Mouse (Mus musculus) intestine, postnatal 0 days (tissue): Measurements from ENCODE around the gene Btbd35f24. TPM values are rescaled to one million over a fixed set of nuclear protein-coding genes. Genes with fewer than 3 reads are reported as not detected.
"Not testable (repeated sequence)": the region's sequence is repeated elsewhere in the genome, so short reads cannot be mapped to it uniquely, and the experiment has no call there.

Experiments used
- ATAC-seq: fragments of 200-750 bp; cut with Nextera tagmentation; 2 replicates; pipeline ENCODE4 v1.8.0; 2017; ENCODE audit warnings: mild to moderate bottlenecking, moderate TSS enrichment, moderate library complexity
- H3K27ac ChIP-seq: fragments of 300-500 bp; sonication (generic); 2 replicates; pipeline ENCODE4 v1.5.1; 2014; ENCODE audit warnings: mild to moderate bottlenecking, low read depth, low read length, moderate library complexity
- H3K27me3 ChIP-seq: fragments of 300-500 bp; sonication (generic); replicated peaks from 2 replicates; pipeline ENCODE4 v1.6.1; 2014; ENCODE audit warnings: low read length, mixed read lengths; ENCODE audit not compliant: control insufficient read depth, insufficient read depth
- H3K36me3 ChIP-seq: fragments of 300-500 bp; sonication (generic); 2 replicates; pipeline ENCODE4 v1.6.1; 2014; ENCODE audit warnings: mild to moderate bottlenecking, moderate library complexity; ENCODE audit not compliant: control insufficient read depth, insufficient read depth
- H3K4me1 ChIP-seq: fragments of 300-500 bp; sonication (generic); replicated peaks from 2 replicates; pipeline ENCODE4 v1.6.1; 2014; ENCODE audit warnings: antibody characterized with exemption, low read length, mixed read lengths; ENCODE audit not compliant: control insufficient read depth, insufficient read depth
- H3K4me2 ChIP-seq: fragments of 300-500 bp; sonication (generic); replicated peaks from 2 replicates; pipeline ENCODE4 v1.6.1; 2014; ENCODE audit warnings: low read depth, mild to moderate bottlenecking, moderate library complexity
- H3K4me3 ChIP-seq: fragments of 300-500 bp; sonication (generic); 2 replicates; pipeline ENCODE4 v1.5.1; 2014; ENCODE audit warnings: low read depth, low read length
- H3K9ac ChIP-seq: fragments of 300-500 bp; sonication (generic); 2 replicates; pipeline ENCODE4 v1.6.1; 2014; ENCODE audit warnings: mild to moderate bottlenecking, low read depth, low read length
- H3K9me3 ChIP-seq: fragments of 300-500 bp; sonication (generic); 2 replicates; pipeline ENCODE4 v1.6.1; 2016; ENCODE audit warnings: mixed run types; ENCODE audit not compliant: control insufficient read depth
- WGBS: fragments of 180-500 bp; shearing (Covaris S2); extraction: QIAGEN DNeasy Blood & Tissue Kit; methylation state at CpG from one replicate; pipeline ENCODE4 v1.1.7; 2014; 5-methylcytosine and 5-hydroxymethylcytosine counted together
- polyA plus RNA-seq: library from polyadenylated mRNA; unstranded; fragments of >200 nt; fragmentation: Nextera tagmentation; extraction: Ambion mirVana; gene quantifications from 2 replicates; pipeline ENCODE4 v1.2.1, GENCODE M21; 2015

Btbd35f24 gene
- polyA plus RNA-seq: not detected in 2 replicates

DNA sequence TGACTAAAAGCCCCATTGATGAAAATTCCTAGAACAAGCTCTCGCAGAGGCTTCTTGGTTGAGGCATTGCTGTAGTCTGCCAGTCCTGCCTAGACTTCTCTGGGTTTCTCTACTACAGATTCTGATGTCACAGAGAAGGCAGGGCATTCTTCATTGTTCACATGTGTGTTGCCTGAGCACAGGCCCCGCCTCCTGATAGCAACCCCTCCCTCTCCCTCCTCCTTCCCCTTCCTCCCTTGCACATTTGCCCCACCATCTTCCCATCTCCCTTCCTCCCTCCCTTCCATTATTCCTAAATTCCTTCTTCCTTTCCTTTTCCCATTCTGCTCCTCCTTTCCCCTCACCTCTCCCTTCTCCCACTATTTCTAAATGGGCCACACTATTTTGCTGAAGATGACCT, at the start of gene Btbd35f24:
Btbd35f24 (minus strand) TSS at position 101 of the 400 bp plus-strand sequence.
- H3K27me3 ChIP-seq, H3K36me3 ChIP-seq, H3K4me3 ChIP-seq, H3K4me2 ChIP-seq, H3K9ac ChIP-seq, H3K27ac ChIP-seq, ATAC-seq, H3K9me3 ChIP-seq, H3K4me1 ChIP-seq: not testable (repeated sequence)
- WGBS: 43% methylated on average over 1 of the region's 2 CpGs

Other genes starting within 250 kb of the Btbd35f24 start
- not detected in 2 replicates for gene Btbd35f23, start 119.0 kb downstream of the Btbd35f24 start, polyA plus RNA-seq
- gene Btbd35f11, start 247.9 kb upstream of the Btbd35f24 start, polyA plus RNA-seq: not detected in 2 replicates